Mouse (Mus musculus): Measurements from ENCODE around the gene Gm10961.

- no peak for TF ChIP-seq POLR2A (IDR thresholded peaks at IDR 0.05; ENCODE audit: insufficient read depth, low read length)
- TF ChIP-seq CTCF (IDR thresholded peaks at IDR 0.05; ENCODE audit: low read depth, low read length): no peak
Observed at GRCm38 (mm10) chr3:107597586-107598389, 33.3 kb upstream of the Gm10961 start.
